Mouse (Mus musculus): ENCODE data around the gene Myof. TPM values are rescaled to one million over a fixed set of nuclear protein-coding genes. Genes with fewer than 3 reads are reported as not detected.

Myof gene
- polyA plus RNA-seq, 1 experiment from 2014 or later: 5.7 TPM

DNA sequence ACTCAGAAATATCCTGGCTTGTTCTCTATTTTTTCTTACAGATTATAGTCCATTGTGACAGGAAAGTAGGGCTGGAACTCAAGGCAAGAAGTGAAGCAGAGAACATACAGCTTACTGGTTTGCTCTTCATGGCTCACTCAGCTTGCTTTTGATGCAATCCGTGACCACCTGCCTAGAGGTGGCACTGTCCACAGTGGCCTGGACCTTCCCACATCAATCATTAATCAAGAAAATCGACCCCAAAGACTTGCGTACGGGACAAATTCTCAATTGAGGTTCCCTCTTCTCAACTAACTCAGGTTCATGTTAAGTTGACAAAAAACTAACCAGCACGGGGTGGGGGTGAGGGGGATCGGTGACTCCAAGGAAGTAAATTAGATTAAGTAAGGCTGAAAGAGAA lies 176.4 kb downstream of the Myof start:
- ATAC-seq (ENCODE audit: extremely low read depth, insufficient number of reproducible peaks, low FRiP score, low TSS enrichment): no peak
- Histone ChIP-seq H3K4me1 (no peaks in the 10 kb centered on the region), H3K4me2 (no peak overlapping the region), H3K4me3 (no peak overlapping the region), H3K27me3 (replicated peaks) (no peaks in the 10 kb centered on the region), H3K27ac (replicated peaks) (no peak overlapping the region), H3K36me3 (no peaks in the 10 kb centered on the region), H3K9ac (no peak overlapping the region), H3K9me3 (no peaks in the 10 kb centered on the region)
- 83% methylated on average over 6 of the region's 6 CpGs for WGBS

- H3K9ac ChIP-seq: no peak overlapping the region
- peaks cover 20% of the 10 kb centered on the region for H3K4me1 ChIP-seq
- no peak overlapping the region for H3K27ac ChIP-seq (replicated peaks)
- ATAC-seq (ENCODE audit: extremely low read depth, insufficient number of reproducible peaks, low FRiP score, low TSS enrichment): no peak
- no peaks in the 10 kb centered on the region for H3K27me3 ChIP-seq (replicated peaks)
- no peaks in the 10 kb centered on the region for H3K36me3 ChIP-seq
- no peaks in the 10 kb centered on the region for H3K9me3 ChIP-seq
- 72% methylated on average over 1 of the region's 1 CpGs for WGBS
- H3K4me2 ChIP-seq: no peak overlapping the region
- H3K4me3 ChIP-seq: no peak overlapping the region
Measured at GRCm38 (mm10) chr19:37861171-37861570, 182.2 kb downstream of the Myof start.

DNA sequence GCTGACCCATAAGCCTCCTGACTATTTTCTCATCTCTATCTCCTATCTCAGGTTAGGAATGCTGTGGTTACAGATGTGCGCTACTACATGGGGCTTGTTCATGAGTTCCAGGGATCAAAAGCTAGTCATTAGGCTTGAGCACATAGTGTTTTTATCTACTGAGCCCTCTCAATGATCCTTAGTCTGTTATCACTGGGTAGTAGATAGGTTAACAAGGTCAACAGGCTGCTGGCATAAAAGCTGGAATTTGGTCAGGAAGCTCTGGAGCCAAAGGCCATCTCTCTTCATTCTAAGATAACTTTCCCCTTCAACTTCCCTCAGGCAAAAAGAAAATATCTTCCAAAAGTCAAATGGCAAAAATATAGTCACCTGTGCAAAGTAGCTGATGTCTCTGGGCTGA lies 183.1 kb downstream of the Myof start:
- ATAC-seq (ENCODE audit: extremely low read depth, insufficient number of reproducible peaks, low FRiP score, low TSS enrichment): no peak
- no peak overlapping the region for H3K27ac ChIP-seq (replicated peaks)
- no peaks in the 10 kb centered on the region for H3K27me3 ChIP-seq (replicated peaks)
- 45% methylated on average over 1 of the region's 1 CpGs for WGBS
- no peak overlapping the region for H3K4me2 ChIP-seq
- peaks cover 20% of the 10 kb centered on the region for H3K4me1 ChIP-seq
- no peaks in the 10 kb centered on the region for H3K9me3 ChIP-seq
- no peak overlapping the region for H3K4me3 ChIP-seq
- H3K9ac ChIP-seq: no peak overlapping the region
- no peaks in the 10 kb centered on the region for H3K36me3 ChIP-seq

- Histone ChIP-seq H3K4me2 (0 out of 2 replicates have a peak overlapping the region, but pooled peaks have one; percentile 3), H3K27me3 (replicated peaks) (no peaks in the 10 kb centered on the region), H3K27ac (replicated peaks) (no peak overlapping the region), H3K4me3 (no peak overlapping the region), H3K4me1 (peaks cover 20% of the 10 kb centered on the region), H3K36me3 (no peaks in the 10 kb centered on the region), H3K9me3 (no peaks in the 10 kb centered on the region), H3K9ac (no peak overlapping the region)
- no peak for ATAC-seq (ENCODE audit: extremely low read depth, insufficient number of reproducible peaks, low FRiP score, low TSS enrichment)
- WGBS: 20% methylated on average over 7 of the region's 7 CpGs
Measured at GRCm38 (mm10) chr19:37858406-37859081, 184.8 kb downstream of the Myof start.

DNA sequence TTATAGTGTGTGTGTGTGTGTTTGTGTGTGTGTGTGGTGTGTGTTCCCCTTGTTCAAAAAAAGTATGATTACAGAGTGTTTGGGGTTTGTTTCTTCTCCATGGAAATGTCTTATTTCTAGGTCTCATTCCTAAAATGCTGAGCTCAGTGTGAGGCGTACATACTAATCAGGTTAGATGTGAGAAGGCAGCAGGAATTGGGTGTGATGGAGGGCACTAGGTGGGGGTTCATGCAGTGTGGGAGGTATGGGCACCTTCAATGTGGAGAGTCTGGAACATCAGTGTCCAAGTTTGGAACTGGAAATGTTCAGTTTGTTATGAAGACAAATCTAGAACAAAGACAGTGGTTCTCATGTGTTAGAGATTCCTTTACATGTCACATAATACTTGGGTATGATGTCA lies 191.3 kb downstream of the Myof start:
- 71% methylated on average over 1 of the region's 1 CpGs for WGBS
- Histone ChIP-seq H3K27me3 (replicated peaks) (no peaks in the 10 kb centered on the region), H3K4me1 (no peaks in the 10 kb centered on the region), H3K27ac (replicated peaks) (0 out of 2 replicates have a peak overlapping the region, but pooled peaks have one; percentile 12), H3K9me3 (no peaks in the 10 kb centered on the region), H3K9ac (no peak overlapping the region), H3K4me3 (no peak overlapping the region), H3K4me2 (no peak overlapping the region), H3K36me3 (no peaks in the 10 kb centered on the region)
- ATAC-seq (ENCODE audit: extremely low read depth, insufficient number of reproducible peaks, low FRiP score, low TSS enrichment): no peak

DNA sequence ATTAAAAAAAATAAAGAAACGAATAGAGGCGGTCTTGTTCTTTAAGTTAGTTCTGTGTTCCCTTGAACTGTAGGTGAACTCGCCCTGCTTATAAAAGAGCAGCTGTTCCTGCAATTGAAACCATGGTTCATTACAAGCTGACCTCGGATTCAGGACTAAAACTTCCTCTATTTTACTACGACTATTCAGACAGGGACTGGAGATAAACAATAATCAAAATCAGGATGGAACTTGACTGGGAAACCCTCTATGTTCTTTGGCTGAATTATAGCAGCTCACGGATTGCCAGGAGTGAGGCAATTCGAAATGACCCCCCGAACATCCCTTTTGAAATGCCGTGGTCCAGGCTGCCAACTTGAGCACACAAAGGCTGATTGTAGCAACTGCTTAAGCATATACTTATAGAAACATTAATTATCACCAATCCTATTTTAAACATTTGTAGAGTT lies 191.8 kb downstream of the Myof start:
- H3K27ac ChIP-seq (replicated peaks): no peak overlapping the region; the same call in 1 of the 2 replicates
- no peaks in the 10 kb centered on the region for H3K4me1 ChIP-seq
- H3K4me2 ChIP-seq: no peak overlapping the region
- H3K9ac ChIP-seq: no peak overlapping the region
- H3K9me3 ChIP-seq: no peaks in the 10 kb centered on the region
- no peak for ATAC-seq (ENCODE audit: extremely low read depth, insufficient number of reproducible peaks, low FRiP score, low TSS enrichment)
- no peaks in the 10 kb centered on the region for H3K36me3 ChIP-seq
- no peak overlapping the region for H3K4me3 ChIP-seq
- 57% methylated on average over 9 of the region's 9 CpGs for WGBS
- H3K27me3 ChIP-seq (replicated peaks): no peaks in the 10 kb centered on the region

Other genes with a start within 250 kb of the Myof start
- 25.5 and 26.6 TPM in 2 replicates for gene Cep55, start 11.4 kb upstream of the Myof start, polyA plus RNA-seq (2015; fragmentation: Nextera tagmentation; extraction: Ambion mirVana)
- gene Ffar4, start 53.5 kb upstream of the Myof start, polyA plus RNA-seq (2015; fragmentation: Nextera tagmentation; extraction: Ambion mirVana): 0.11 and 0.20 TPM in 2 replicates
- 8.3 and 55.7 TPM in 2 replicates for gene Rbp4, start 81.7 kb upstream of the Myof start, polyA plus RNA-seq (2015; fragmentation: Nextera tagmentation; extraction: Ambion mirVana)
- 0.14 TPM in 1 of 2 replicates, not detected in the other for gene Pde6c, start 89.2 kb upstream of the Myof start, polyA plus RNA-seq (2015; fragmentation: Nextera tagmentation; extraction: Ambion mirVana)
- gene Fra10ac1, start 180.6 kb upstream of the Myof start, polyA plus RNA-seq (2015; fragmentation: Nextera tagmentation; extraction: Ambion mirVana): 24.4 and 27.5 TPM in 2 replicates
- 0.05 TPM in 1 of 2 replicates, not detected in the other for gene Lgi1, start 221.0 kb upstream of the Myof start, polyA plus RNA-seq (2015; fragmentation: Nextera tagmentation; extraction: Ambion mirVana)